Mouse (Mus musculus): ENCODE data around the gene Alox5ap. TPM values are rescaled to one million over a fixed set of nuclear protein-coding genes. Genes with fewer than 3 reads are reported as not detected.

Alox5ap gene
- polyA plus RNA-seq, 1 experiment = 31.2 TPM

DNA sequence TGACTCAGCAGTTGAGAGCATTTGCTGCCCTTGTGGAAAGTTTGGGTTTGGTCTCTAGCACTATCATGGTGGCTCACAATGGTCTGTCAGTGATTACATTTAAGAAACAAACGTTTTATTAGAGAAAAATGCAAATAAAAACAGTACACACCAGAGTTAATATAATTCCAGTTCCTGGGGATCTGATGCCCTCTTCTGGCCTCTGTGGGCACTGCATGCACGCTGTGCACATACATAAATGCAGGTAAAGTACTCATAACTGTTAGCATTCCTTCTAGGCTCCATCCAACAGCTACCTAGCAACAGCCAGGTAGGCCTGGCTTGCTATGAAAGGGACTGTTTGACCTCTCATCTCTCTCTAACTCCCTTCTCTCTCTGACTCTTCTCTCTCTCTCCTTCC, 32.9 kb downstream of the Alox5ap start:
- no peak overlapping the region for H3K4me3 ChIP-seq (replicated peaks)
- no peaks in the 10 kb centered on the region for H3K27me3 ChIP-seq (replicated peaks)
- peaks cover 32% of the 10 kb centered on the region for H3K9me3 ChIP-seq
- no peaks in the 10 kb centered on the region for H3K4me1 ChIP-seq
- peaks cover 51% of the 10 kb centered on the region for H3K36me3 ChIP-seq (replicated peaks; ENCODE audit: low read length)
- no peak for TF ChIP-seq GATA1 (IDR thresholded peaks at IDR 0.05; ENCODE audit: borderline replicate concordance, low read length)
- no peak for TF ChIP-seq FLI1 (IDR thresholded peaks at IDR 0.05; ENCODE audit: low read length)

DNA sequence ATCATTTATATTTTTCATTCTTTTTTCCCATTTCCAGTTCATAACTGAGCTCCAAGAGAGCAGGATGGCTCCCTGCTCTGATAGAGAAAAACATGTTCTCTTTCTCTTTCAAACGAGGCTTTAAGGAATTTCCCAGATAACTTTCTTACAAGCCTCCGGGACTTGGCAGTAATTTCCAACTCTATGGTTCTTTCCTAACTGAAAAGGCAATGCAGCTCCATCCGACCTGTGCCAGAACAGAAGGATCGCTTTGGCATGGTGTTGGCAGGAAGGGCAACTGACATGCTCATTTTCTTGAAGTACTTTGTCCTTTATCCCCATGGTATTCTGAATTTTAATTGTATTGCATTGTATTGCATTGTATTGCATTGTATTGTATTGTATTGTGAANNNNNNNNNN, 33.7 kb downstream of the Alox5ap start:
- Histone ChIP-seq H3K4me1 (no peaks in the 10 kb centered on the region), H3K4me3 (replicated peaks) (no peak overlapping the region), H3K27me3 (replicated peaks) (no peaks in the 10 kb centered on the region), H3K9me3 (peaks cover 24% of the 10 kb centered on the region), H3K36me3 (replicated peaks; ENCODE audit: low read length) (peaks cover 43% of the 10 kb centered on the region)
- TF ChIP-seq GATA1 (IDR thresholded peaks at IDR 0.05; ENCODE audit: borderline replicate concordance, low read length) (no peak), FLI1 (IDR thresholded peaks at IDR 0.05; ENCODE audit: low read length) (no peak)

- peaks cover 36% of the 10 kb centered on the region for H3K36me3 ChIP-seq (replicated peaks; ENCODE audit: low read length)
- peaks cover 2% of the 10 kb centered on the region for H3K27me3 ChIP-seq (replicated peaks)
- H3K4me1 ChIP-seq = no peaks in the 10 kb centered on the region
- H3K9me3 ChIP-seq = peaks cover 20% of the 10 kb centered on the region
- TF ChIP-seq GATA1 (IDR thresholded peaks at IDR 0.05; ENCODE audit: borderline replicate concordance, low read length) (no peak), FLI1 (IDR thresholded peaks at IDR 0.05; ENCODE audit: low read length) (no peak)
- H3K4me3 ChIP-seq (replicated peaks) = no peak overlapping the region
Measured at GRCm38 (mm10) chr5:149312884-149313652, 48.5 kb downstream of the Alox5ap start.

DNA sequence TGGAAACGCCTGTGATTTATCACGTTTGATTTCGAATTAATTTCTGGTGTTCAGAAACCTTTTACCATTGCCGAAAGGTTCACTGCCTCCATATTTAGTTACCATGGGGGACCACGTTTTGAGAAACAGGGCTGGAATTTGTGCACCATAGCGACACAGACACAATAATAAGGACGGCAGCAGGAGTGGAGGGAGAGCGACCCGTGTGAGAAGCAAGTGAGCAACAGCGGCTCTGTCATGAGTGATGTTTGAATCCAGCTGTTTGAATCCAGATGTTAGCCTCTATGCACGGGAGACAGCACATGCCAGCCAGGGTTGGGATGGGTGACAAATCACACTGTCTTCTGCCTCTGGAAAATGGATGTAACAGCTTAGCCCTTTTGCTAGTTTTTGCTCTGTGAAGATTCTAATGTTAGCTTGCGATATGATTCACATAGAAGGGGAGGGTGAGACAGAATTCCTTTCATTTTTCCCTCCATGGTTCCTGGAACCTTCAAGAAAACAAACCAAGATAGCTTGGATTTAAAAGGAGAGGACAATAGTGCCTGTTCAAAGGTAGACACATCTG, 50.0 kb downstream of the Alox5ap start:
- TF ChIP-seq GATA1 (IDR thresholded peaks at IDR 0.05; ENCODE audit: borderline replicate concordance, low read length) (no peak), FLI1 (IDR thresholded peaks at IDR 0.05; ENCODE audit: low read length) (no peak)

DNA sequence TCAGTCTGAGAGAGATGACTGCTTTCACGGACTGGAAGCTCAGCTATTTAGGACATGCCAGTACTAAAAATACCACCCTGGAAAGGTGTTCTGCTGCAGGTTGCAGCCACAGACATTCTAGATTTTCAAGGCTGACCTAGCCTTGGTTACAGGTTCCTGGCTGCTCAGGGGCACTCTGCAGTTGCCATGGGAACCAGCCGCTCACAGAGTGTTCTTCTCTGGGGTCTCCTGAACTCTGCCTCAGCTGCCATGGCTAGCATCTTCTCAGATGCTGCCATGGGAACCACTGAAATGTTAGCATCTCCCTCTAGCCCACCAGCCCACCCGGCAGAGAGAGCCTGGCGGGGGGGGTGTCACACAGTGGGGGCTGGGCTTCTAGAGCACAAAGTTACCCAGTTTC, 52.4 kb downstream of the Alox5ap start:
- Histone ChIP-seq H3K4me3 (replicated peaks) (no peak overlapping the region), H3K9me3 (peaks cover 20% of the 10 kb centered on the region), H3K27me3 (replicated peaks) (peaks cover 11% of the 10 kb centered on the region), H3K4me1 (peaks cover 10% of the 10 kb centered on the region), H3K36me3 (replicated peaks; ENCODE audit: low read length) (peaks cover 36% of the 10 kb centered on the region)
- TF ChIP-seq GATA1 (IDR thresholded peaks at IDR 0.05; ENCODE audit: borderline replicate concordance, low read length) (no peak), FLI1 (IDR thresholded peaks at IDR 0.05; ENCODE audit: low read length) (no peak)

More for the DNA sequence above, 50.0 kb downstream of the Alox5ap start:
- no peaks in the 10 kb centered on the region for H3K4me1 ChIP-seq
- H3K36me3 ChIP-seq (replicated peaks; ENCODE audit: low read length) = peaks cover 36% of the 10 kb centered on the region
- peaks cover 20% of the 10 kb centered on the region for H3K9me3 ChIP-seq
- peaks cover 2% of the 10 kb centered on the region for H3K27me3 ChIP-seq (replicated peaks)
- H3K4me3 ChIP-seq (replicated peaks) = no peak overlapping the region

GRCm38 (mm10) chr5:149319874-149320323, 55.3 kb downstream of the Alox5ap start:
- Histone ChIP-seq H3K4me1 (peaks cover 24% of the 10 kb centered on the region), H3K4me3 (replicated peaks) (no peak overlapping the region), H3K27me3 (replicated peaks) (peaks cover 13% of the 10 kb centered on the region), H3K9me3 (peaks cover 8% of the 10 kb centered on the region), H3K36me3 (replicated peaks; ENCODE audit: low read length) (peaks cover 16% of the 10 kb centered on the region)
- TF ChIP-seq FLI1 (IDR thresholded peaks at IDR 0.05; ENCODE audit: low read length) (no peak), GATA1 (IDR thresholded peaks at IDR 0.05; ENCODE audit: borderline replicate concordance, low read length) (no peak)

GRCm38 (mm10) chr5:149320534-149321482, 56.2 kb downstream of the Alox5ap start:
- H3K36me3 ChIP-seq (replicated peaks; ENCODE audit: low read length) = peaks cover 10% of the 10 kb centered on the region
- no peak overlapping the region for H3K4me3 ChIP-seq (replicated peaks)

DNA sequence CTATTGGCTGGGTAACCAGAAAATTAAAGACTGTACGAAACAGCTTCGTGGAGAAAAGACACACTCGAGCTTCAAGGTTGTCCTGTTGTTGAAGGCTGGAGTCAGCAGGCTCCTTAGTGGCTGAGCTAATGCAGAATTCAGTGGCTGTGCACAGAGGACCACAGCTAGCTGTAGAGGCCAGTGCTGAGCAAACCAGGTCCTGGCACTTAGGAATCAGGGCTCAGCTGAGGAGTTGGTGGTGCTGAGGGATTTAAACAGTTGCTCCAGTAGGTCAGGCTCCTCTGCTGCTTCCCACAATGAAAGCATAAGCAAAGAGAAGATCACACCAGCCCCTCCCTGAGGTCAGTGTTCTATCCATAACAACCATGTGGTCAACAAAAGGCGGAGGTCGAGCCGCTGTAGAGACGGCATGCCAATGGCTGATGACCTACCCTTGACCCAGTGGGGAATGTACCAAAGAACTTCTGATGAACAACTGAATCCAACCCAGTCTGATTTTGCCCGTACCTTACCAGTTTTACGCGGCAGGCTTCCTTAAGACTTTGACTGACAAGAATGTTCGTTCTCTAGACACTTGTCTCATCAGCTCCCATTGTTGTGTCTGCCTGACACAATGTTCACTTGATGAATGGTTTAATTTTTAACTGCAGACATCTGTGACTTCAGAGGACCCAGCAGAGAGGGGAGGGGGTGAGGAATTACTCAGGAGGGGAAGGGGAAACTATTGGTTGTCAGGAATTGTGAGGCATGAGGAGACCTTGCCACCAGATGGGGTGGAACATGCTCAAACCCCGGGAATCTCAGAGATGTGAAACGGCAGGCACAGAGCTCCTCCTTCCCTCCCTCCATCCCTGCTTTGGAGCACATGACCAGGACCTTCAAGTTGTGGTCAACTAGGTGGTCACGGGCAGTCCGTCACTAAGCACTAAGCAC, 57.6 kb downstream of the Alox5ap start:
- no peak overlapping the region for H3K4me3 ChIP-seq (replicated peaks)
- no peaks in the 10 kb centered on the region for H3K9me3 ChIP-seq
- TF ChIP-seq GATA1 (IDR thresholded peaks at IDR 0.05; ENCODE audit: borderline replicate concordance, low read length) (no peak), FLI1 (IDR thresholded peaks at IDR 0.05; ENCODE audit: low read length) (no peak)
- H3K4me1 ChIP-seq = peaks cover 25% of the 10 kb centered on the region
- H3K36me3 ChIP-seq (replicated peaks; ENCODE audit: low read length) = peaks cover 7% of the 10 kb centered on the region
- peaks cover 11% of the 10 kb centered on the region for H3K27me3 ChIP-seq (replicated peaks)

More at GRCm38 (mm10) chr5:149320534-149321482, 56.2 kb downstream of the Alox5ap start:
- TF ChIP-seq GATA1 (IDR thresholded peaks at IDR 0.05; ENCODE audit: borderline replicate concordance, low read length) (no peak), FLI1 (IDR thresholded peaks at IDR 0.05; ENCODE audit: low read length) (no peak)
- H3K27me3 ChIP-seq (replicated peaks) = peaks cover 11% of the 10 kb centered on the region
- H3K4me1 ChIP-seq = peaks cover 25% of the 10 kb centered on the region
- no peaks in the 10 kb centered on the region for H3K9me3 ChIP-seq

Data from megakaryocyte, embryonic 14.5 days (primary cell).